Comparison of ENCODE assay signal across 34 mouse cellular contexts in the genomic region with DNA sequence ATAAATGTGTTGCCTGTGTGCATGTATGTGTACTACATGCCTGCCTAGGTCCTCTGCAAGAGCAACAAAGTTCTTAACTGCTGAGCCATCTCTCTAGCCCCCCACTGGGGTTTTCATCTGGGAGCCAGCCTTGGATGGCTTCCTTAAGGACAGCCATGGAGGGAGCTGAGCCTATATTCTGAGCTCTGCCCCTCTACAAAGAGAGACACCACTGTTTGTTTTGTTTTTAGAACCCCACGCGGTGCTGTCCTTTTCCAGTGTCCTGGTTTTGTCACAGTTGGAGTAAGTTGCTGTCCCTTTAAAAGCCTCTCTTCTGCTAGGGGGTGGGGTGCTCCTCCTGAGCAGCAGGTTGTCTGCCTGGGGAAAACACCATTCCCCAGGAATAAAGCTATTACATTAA. TPM values are rescaled to one million over a fixed set of nuclear protein-coding genes. Genes with fewer than 3 reads are reported as not detected.
"Had no signal": no experiment of that assay in that cellular context is flagged by ENCODE, and none has a peak within 500 bp of the region (broad histone marks: within the 10 kb centered on the region; RNA-seq: fewer than 3 reads in every experiment).

No protein-coding gene starts in this region.

- H3K36me3 ChIP-seq: embryonic facial prominence, embryonic 12.5 days; embryonic facial prominence, embryonic 13.5 days; embryonic facial prominence, embryonic 15.5 days; forebrain, embryonic 10.5 days; forebrain, embryonic 12.5 days; forebrain, embryonic 15.5 days; heart, embryonic 10.5 days had no signal

- H3K27ac ChIP-seq: embryonic facial prominence, embryonic 12.5 days; embryonic facial prominence, embryonic 13.5 days; embryonic facial prominence, embryonic 15.5 days; forebrain, embryonic 10.5 days; forebrain, embryonic 12.5 days; forebrain, embryonic 13.5 days; forebrain, embryonic 15.5 days; gastrocnemius, adult 2 months; heart, adult 2 months; heart, embryonic 10.5 days had no signal

- H3K9me3 ChIP-seq: embryonic facial prominence, embryonic 15.5 days; forebrain, embryonic 15.5 days had no signal

- H3K27me3 ChIP-seq: embryonic facial prominence, embryonic 12.5 days; embryonic facial prominence, embryonic 13.5 days; embryonic facial prominence, embryonic 15.5 days; forebrain, embryonic 12.5 days; forebrain, embryonic 13.5 days; forebrain, embryonic 15.5 days had no signal

- DNase-seq: cerebellum, adult 8-10 months; cerebellum, adult 9-10 months; cerebellum, adult 9-11 months; cerebellum, postnatal 10 days; cerebellum, postnatal 14 days; cerebellum, postnatal 25 days; cerebellum, postnatal 36 days; embryo, embryonic 11 days; forebrain, postnatal 0 days; gastrocnemius, adult 2 months; gastrocnemius, postnatal 10 days; gastrocnemius, postnatal 14 days; gastrocnemius, postnatal 25 days; gastrocnemius, postnatal 36 days; heart, adult 2 months had no signal

- H3K4me1 ChIP-seq: embryonic facial prominence, embryonic 12.5 days; embryonic facial prominence, embryonic 13.5 days; embryonic facial prominence, embryonic 15.5 days had no signal

- H3K4me3 ChIP-seq: embryonic facial prominence, embryonic 12.5 days; embryonic facial prominence, embryonic 13.5 days; embryonic facial prominence, embryonic 15.5 days; erythroblast, embryonic 14.5 days; forebrain, embryonic 10.5 days; forebrain, embryonic 12.5 days; forebrain, embryonic 13.5 days; forebrain, embryonic 15.5 days; gastrocnemius, adult 2 months; heart, adult 2 months; heart, embryonic 10.5 days had no signal

RNA-seq across cellular contexts. Expression of a gene that starts 27.7 kb away (rescaled TPM):
- total RNA-seq: common myeloid progenitor, adult 5-6 weeks; forebrain, postnatal 0 days; gastrocnemius, adult 18-20 months; gastrocnemius, adult 2 months; gastrocnemius, adult 8-10 months; gastrocnemius, postnatal 10 days; gastrocnemius, postnatal 14 days; gastrocnemius, postnatal 25 days; gastrocnemius, postnatal 36 days; granulocyte monocyte progenitor cell, adult 5-6 weeks; heart, adult 2 months; heart, adult 8-10 months had no signal
- polyA plus RNA-seq: embryonic facial prominence, embryonic 11.5 days; embryonic facial prominence, embryonic 12.5 days; embryonic facial prominence, embryonic 13.5 days; embryonic facial prominence, embryonic 14.5 days; erythroblast, embryonic 14.5 days; forebrain, embryonic 10.5 days; forebrain, embryonic 11.5 days; forebrain, embryonic 12.5 days; forebrain, embryonic 13.5 days; forebrain, embryonic 14.5 days; forebrain, embryonic 15.5 days; forebrain, embryonic 16.5 days; heart, adult 2 months; heart, embryonic 10.5 days had no signal
